Mouse (Mus musculus) c-Kit-positive CD71-negative TER-119-negative erythroid progenitor cells, embryonic 14.5 days (primary cell): ENCODE data around the gene Cmss1.

Source experiments
- DNase-seq: peaks from one replicate; pipeline ENCODE4 v3.0.0-alpha.2; 2013; ENCODE audit warnings: low read depth

Gene Cmss1

DNA sequence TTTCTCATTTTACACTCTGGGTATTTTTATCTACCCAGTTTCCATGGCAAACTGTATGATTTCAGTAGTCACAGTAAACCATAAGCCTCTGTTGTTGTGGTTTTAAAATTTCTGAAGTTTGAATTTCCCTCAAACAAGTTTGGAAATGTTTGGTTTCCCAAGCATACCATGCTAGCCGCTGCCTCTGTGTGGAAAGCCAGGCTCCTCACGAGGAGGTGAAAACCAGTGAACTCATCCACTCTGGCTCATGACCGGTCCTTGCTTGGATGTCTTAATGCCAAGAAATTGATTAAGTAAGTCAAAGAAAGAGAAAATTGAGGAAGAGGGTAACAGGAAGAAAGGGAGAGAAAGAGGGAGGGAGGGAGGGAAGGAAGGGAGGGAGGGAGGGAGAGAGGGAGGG lies 48.4 kb downstream of the Cmss1 start:
- DNase-seq, result no peak

GRCm38 (mm10) chr16:57556244-57556643 lies 50.4 kb downstream of the Cmss1 start:
- DNase-seq, result no peak

GRCm38 (mm10) chr16:57555667-57556066 lies 51.0 kb downstream of the Cmss1 start:
- DNase-seq, result no peak

DNA sequence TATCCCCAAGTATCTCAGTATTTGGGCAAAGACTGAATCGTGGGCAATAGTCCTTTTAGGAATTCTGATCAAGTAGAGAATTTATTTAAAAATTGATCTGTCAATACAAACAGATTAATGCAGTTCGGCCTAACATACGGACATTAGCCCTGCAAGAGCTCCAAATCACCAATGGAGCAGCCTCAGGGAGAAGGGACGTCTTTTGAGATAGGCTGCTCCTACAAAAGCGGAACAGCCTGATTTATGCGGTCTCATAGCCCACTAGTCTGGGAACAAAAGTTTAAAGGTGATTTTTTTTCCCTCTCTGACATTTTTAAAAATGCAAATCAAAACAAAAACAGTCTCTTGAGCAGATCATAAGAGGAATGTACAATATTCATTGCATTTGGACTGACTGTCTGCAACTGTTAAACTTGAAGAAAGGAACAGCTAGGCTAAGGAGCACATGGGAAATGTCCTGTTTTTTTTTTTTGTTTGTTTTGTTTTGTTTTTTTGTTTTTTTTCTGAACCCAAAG lies 51.7 kb downstream of the Cmss1 start:
- DNase-seq, result no peak

DNA sequence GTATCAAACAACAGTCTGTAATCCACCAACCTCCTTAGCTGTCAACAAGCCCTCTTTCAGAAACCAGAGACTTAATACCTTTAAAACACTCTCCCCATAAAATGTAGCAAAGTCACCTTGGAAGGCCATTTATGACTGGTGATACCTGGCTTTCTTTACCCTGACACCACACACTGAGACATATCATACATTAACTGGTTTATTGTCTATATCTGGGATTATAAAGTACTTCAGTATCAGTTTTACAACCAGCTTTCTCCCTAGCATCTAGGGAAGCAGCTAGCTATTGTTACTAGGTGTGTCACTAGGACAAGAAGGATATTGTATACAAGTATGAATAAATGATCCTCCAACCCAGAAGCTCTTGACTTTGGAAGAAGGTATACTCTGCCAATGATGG lies 53.4 kb downstream of the Cmss1 start:
- DNase-seq, result no peak

DNA sequence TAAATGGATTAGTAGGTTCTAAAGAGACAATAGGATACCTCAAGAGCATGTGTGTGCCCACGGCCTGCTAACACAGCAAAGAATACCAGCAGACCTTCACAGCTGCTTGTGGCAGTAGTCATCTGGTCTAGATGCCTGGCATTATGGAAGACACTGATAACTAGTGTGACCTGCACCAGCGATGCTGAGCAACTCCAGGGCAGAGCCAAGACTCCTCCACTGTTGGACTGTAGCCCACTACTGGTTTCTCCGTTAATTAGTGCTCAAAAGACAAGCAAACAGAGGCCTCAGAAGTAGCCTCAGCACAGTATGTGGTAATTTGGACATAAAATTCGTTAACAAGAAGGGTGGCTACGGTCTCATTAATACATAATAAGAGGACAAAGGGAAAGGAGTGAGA lies 54.0 kb downstream of the Cmss1 start:
- DNase-seq, result no peak

DNA sequence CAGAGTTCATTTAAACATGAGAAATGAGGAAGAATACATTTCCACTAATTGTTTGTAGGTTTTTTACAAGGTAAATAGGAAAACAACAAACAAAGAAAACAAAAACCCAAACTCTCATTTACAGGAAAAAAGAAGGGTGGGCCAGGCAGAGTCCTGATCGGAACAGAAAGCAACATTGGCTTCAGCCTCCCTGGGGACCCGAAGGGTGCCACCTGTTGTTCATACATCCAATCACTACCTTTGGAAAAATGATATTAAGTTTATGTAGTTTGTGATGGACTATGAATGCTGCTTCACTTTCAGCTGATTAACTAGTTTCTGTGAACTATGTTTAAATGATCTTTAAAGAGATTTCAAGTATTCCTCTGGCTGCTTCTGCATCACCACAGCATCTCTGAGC lies 55.0 kb downstream of the Cmss1 start:
- DNase-seq, result no peak

DNA sequence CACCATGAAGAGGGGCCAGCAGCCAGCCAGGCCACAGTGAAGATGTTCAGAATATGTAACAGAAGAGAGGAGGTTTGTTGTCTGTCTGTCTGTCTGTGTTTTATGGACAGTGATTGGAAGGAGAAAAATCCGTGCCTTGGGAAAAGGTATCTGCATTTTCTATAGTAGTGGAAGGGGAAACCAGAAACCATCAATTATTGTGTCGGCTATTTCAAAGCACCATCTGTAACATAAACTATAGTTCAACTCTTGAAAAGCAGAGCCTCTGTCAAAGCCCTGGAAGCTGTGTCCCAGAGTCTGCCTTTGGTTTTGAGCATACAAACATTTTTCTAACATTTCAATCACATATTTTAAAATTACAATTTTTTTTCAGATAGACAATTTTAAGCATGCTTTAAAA lies 55.8 kb downstream of the Cmss1 start:
- no peak for DNase-seq

DNA sequence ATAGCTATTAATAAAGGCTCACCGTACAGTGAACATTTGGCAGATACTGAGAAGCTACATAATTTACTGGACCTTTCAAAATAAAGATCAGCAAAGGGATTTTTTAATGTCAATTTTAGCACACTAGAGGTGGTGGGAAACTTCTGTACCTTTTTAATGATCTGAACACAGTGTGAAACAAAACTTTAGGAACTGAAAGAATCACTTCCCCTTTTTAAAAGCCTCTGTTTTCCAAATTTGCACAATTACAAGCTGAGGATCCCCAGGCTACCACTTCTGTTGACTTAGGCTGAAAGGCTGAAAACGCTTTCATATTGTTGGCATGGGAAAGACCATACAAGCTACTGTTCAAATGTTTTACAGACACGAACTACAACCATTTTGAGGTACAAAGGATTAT lies 56.6 kb downstream of the Cmss1 start:
- peak; percentile 28 for DNase-seq

- DNase-seq, result peak; percentile 42
These were observed 57.3 kb downstream of the Cmss1 start for GRCm38 (mm10) chr16:57549061-57550037.

- DNase-seq, result no peak
These were observed 58.1 kb downstream of the Cmss1 start for GRCm38 (mm10) chr16:57548608-57549007.

- DNase-seq, result no peak
These were observed 60.3 kb downstream of the Cmss1 start for GRCm38 (mm10) chr16:57546355-57546754.

- no peak for DNase-seq
These were observed 62.2 kb downstream of the Cmss1 start for GRCm38 (mm10) chr16:57544441-57544840.

GRCm38 (mm10) chr16:57543243-57543642 lies 63.4 kb downstream of the Cmss1 start:
- DNase-seq, result no peak

DNA sequence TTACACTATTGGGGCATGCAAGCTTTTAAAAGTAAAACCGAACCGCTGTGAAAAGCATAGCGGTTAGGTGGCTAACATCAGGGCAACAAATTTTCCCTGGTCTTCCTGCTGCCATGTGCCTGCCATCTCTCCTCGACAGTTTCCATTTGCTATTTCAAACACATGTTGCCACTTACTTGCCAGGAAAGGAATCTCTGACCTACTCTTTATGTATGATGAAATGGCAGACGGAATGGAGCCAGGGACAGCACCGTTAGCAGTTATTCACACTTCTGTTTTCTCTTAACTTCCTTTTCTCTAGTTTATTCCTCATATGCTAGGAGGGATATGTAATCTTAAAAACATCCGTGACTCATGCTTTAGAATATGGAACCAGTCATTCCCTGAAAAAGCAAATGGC lies 70.2 kb downstream of the Cmss1 start:
- DNase-seq, result no peak

GRCm38 (mm10) chr16:57534811-57535210 lies 71.9 kb downstream of the Cmss1 start:
- no peak for DNase-seq

- no peak for DNase-seq
These were observed 72.3 kb downstream of the Cmss1 start for GRCm38 (mm10) chr16:57534365-57534764.

- no peak for DNase-seq
These were observed 74.6 kb downstream of the Cmss1 start for GRCm38 (mm10) chr16:57532081-57532493.

GRCm38 (mm10) chr16:57530547-57530946 lies 76.1 kb downstream of the Cmss1 start:
- no peak for DNase-seq

DNA sequence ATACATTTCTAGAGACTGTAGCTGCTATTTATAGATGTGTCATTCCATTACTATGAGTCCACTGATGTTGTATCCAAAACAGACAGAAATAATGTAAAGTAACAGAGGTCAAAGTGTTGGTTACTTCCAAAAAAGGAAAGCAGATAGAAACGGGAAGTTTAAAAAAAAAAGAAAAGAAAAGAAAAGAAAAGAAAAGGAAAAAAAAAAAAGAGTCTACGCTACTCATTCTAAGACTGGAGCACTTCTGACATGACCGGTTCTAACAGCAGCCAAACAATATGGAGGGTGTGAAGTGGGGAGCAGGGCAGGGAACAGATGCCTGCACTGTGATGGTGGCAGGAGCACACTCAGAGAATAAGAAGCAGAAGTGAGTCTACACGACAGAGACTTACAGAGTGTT lies 78.2 kb downstream of the Cmss1 start:
- DNase-seq, result no peak

DNA sequence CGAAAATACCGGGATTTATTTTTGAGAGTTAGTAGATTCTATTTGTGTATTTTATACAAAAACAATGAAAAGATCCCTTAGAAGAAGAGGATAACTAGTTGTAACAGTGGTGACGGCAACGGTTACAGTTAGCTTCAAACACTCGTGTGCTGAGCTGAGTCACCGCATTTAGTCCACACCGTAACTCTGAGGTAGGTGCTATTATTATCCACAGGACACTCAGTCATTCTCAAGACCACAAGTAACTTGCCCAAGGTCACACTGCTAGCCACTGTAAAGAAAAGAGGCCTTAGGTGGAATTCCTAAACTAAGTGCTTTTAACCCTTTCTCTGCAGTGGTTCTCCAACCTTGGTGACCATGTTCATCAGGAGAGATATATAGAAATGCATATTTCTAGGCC lies 79.8 kb downstream of the Cmss1 start:
- DNase-seq, result no peak

DNA sequence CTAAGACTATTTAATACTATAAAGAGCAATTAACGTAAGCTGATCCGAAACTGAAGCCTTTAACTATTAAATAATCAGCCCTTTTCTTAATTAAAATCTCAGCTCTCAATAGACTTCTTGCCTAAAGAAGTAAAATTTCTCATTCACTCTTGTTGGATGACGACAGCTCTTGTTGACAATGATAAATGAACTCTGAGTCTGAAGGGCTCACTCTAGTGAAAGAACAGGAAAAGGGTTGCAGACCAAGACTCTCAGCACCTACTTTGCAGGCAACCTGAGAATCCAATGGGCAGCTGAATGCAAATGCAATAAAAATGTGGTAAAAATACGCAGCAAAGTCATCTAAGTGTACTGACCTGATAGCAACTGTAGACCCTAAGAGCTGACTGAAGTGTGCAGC lies 81.2 kb downstream of the Cmss1 start:
- DNase-seq, result no peak

DNA sequence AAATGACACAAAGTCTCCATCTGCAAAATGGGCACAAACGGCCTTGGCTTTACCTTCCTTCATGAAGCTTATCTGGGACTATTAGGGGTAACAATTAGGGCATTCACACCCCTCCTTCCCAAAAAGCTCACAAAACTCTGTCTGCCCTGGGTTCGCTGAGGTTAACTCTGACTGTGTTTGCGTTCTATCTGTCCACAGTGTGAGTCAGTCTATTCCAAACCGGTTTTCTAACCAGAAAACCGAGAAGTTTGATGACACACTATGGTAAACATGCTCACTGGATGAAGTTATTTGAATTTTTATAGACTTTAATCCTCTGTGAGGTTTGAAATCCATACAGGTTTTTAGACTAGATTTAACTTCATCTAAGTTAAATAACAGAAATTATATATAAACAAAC lies 81.6 kb downstream of the Cmss1 start:
- DNase-seq, result no peak

DNA sequence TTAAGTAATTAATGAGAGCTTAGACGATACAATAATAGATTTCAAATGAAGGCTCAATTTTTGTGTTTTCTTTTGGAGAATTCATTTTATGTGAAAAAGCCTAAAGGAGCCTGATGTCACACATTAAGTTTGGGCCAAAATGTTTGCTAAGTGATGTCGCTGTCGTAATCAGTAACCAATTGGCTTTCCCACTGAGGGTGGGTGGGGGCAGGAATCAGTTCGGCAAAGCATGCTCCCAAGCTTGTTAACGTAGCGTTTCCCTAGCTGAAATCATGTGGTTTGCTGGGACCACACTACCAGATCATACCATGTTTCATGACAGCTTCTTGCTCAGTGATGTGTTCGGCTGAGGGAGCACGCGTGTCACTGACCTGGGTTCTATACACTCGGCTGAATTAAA lies 91.0 kb downstream of the Cmss1 start:
- DNase-seq, result no peak
